Mouse (Mus musculus): ENCODE measurements around the gene Clasp2.

DNA sequence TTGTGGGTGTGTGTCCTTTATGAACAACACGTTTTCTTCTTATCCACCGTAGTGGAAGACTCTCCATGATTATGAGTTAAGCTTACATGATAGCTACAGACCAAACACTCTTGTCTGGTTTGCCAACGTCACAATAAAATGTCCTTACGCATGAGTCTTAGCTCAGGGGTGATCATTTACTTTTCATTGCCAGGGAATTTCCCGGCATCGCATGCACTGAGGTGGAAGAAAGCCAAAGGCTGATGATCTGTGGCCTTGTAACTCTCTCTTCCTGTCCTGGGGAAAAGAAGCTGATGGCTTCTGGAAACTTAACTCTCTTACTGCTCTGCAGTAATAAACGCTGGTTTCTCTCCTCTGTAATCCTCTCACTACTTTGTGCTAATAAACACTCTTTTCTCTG, 8.1 kb downstream of the Clasp2 start:
- no peak for TF ChIP-seq CTCF (IDR thresholded peaks at IDR 0.05; ENCODE audit: low read depth, low read length)
- TF ChIP-seq POLR2A (IDR thresholded peaks at IDR 0.05; ENCODE audit: borderline replicate concordance, low read depth, low read length), result no peak

All from bone marrow macrophage, adult 2 months (primary cell).